Comparison of ENCODE assay signal across 8 mouse cellular contexts in genomic region chr2:181496831-181497547, GRCm38 (mm10). TPM values are rescaled to one million over a fixed set of nuclear protein-coding genes. Genes with fewer than 3 reads are reported as not detected.
DNase-seq lines count a peak whose midpoint lies in the region; ATAC-seq and TF ChIP-seq lines count a peak whose summit lies in the region.

TSS of gene Tpd52l2 (plus strand) at chr2:181497142.

- WGBS in hindbrain, postnatal 0 days, result under 1% methylated on average over 46 of the region's 46 CpGs

- no peaks in the 10 kb centered on the region for H3K9me3 ChIP-seq in hindbrain, postnatal 0 days (ENCODE audit: low read length)

- peak; percentile 79 for ATAC-seq in common myeloid progenitor, adult 5-6 weeks (replicated peaks; ENCODE audit: low read depth, poor library complexity, severe bottlenecking)
- peak; percentile 96 for ATAC-seq in hindbrain, postnatal 0 days
- ATAC-seq in megakaryocyte, adult 5-6 weeks (ENCODE audit: poor library complexity, severe bottlenecking), result peak; percentile 74

- TF ChIP-seq CTCF in gastrocnemius, adult 2 months (IDR thresholded peaks at IDR 0.05), result no peak
- no peak for TF ChIP-seq CTCF in hindbrain, postnatal 0 days (IDR thresholded peaks at IDR 0.05; ENCODE audit: low read depth)
- TF ChIP-seq CTCF in left cerebral cortex, adult 2 months (IDR thresholded peaks at IDR 0.05), result no peak

- no peaks in the 10 kb centered on the region for H3K4me1 ChIP-seq in hindbrain, postnatal 0 days (ENCODE audit: insufficient read depth, low read length)

- peak within 1 kb of the TSS; percentile 93 for H3K4me3 ChIP-seq in gastrocnemius, adult 2 months
- H3K4me3 ChIP-seq in hindbrain, postnatal 0 days (ENCODE audit: low read length), result peak within 1 kb of the TSS; percentile 75
- peak within 1 kb of the TSS; percentile 90 for H3K4me3 ChIP-seq in left cerebral cortex, adult 2 months

- H3K9ac ChIP-seq in hindbrain, postnatal 0 days (replicated peaks; ENCODE audit: low read length), result peak within 1 kb of the TSS; percentile 87

- H3K27ac ChIP-seq in gastrocnemius, adult 2 months, result peak within 1 kb of the TSS; percentile 98
- peak within 1 kb of the TSS; percentile 88 for H3K27ac ChIP-seq in hindbrain, postnatal 0 days
- peak within 1 kb of the TSS; percentile 95 for H3K27ac ChIP-seq in left cerebral cortex, adult 2 months

- peak within 1 kb of the TSS; percentile 83 for H3K4me2 ChIP-seq in hindbrain, postnatal 0 days (ENCODE audit: low read depth, low read length)

- H3K27me3 ChIP-seq in hindbrain, postnatal 0 days (ENCODE audit: insufficient read depth, low read length), result no peaks in the 10 kb centered on the region

- peak; percentile 99 for DNase-seq in ZHBTc4 (ENCODE audit: low read depth, low spot score)
- peak; percentile 95 for DNase-seq in gastrocnemius, adult 2 months
- peak; percentile 98 for DNase-seq in hindbrain, postnatal 0 days (ENCODE audit: low spot score)
- peak; percentile 83 to 92 for DNase-seq in left cerebral cortex, adult 2 months (ENCODE audit: extremely low spot score in 1 of 2, low spot score in 2 of 2)
- peak; percentile 92 for DNase-seq in right cerebral cortex, adult 2 months (ENCODE audit: low spot score in 2 of 2)
- DNase-seq in urinary bladder, postnatal 14 days (ENCODE audit: low spot score), result peak; percentile 94

- intact Hi-C loops in gastrocnemius, adult 2 months (cut with DNase I), result loop anchor here (1.0 kb wide), 1 partner anchor 86 kb away; no protein-coding TSS in a partner anchor
- intact Hi-C loops in left cerebral cortex, adult 2 months (cut with DNase I), result loop anchor here (1.0 kb wide), 1 partner anchor 86 kb away; no protein-coding TSS in a partner anchor

- peaks cover 7% of the 10 kb centered on the region for H3K36me3 ChIP-seq in hindbrain, postnatal 0 days (ENCODE audit: insufficient read depth, low read length)

RNA-seq across cellular contexts. Expression of gene Tpd52l2, which starts in this region (rescaled TPM):
- total RNA-seq in common myeloid progenitor, adult 5-6 weeks (2017), result 148 and 155 TPM in 2 replicates
- total RNA-seq in gastrocnemius, adult 2 months (2021), result 10 to 100 TPM; 47.0 to 52.5 TPM
- 52.2 and 92.5 TPM in 2 replicates for total RNA-seq in hindbrain, postnatal 0 days (2014; rRNA removed)
- polyA plus RNA-seq in hindbrain, postnatal 0 days (2015; fragmentation: Nextera tagmentation; extraction: Ambion mirVana), result 127 and 128 TPM in 2 replicates
- 10 to 100 TPM; 73.2 to 76.3 TPM for total RNA-seq in left cerebral cortex, adult 2 months (2021)
- total RNA-seq in megakaryocyte, adult 5-6 weeks (2015), result 37.8 and 55.2 TPM in 2 replicates
- total RNA-seq in megakaryocyte, adult 5-6 weeks (2017), result 61.6 and 102 TPM in 2 replicates

Comparison
In these comparisons a context has a peak if more than half of its experiments do, and no peak if none do; other contexts are left out.
1. Peak in every context shown above with its lines: DNase-seq, ATAC-seq, H3K4me3 ChIP-seq and H3K27ac ChIP-seq.